Mouse (Mus musculus): ENCODE data around the gene Olfr263. TPM values are rescaled to one million over a fixed set of nuclear protein-coding genes. Genes with fewer than 3 reads are reported as not detected.

The Olfr263 gene
- polyA plus RNA-seq, 1 experiment from 2014 or later, result not detected

GRCm38 (mm10) chr13:21160041-21160511 lies 30.6 kb downstream of the Olfr263 start:
- 0 out of 2 replicates have a peak, but pooled peaks cover 6% of the 10 kb centered on the region for H3K27me3 ChIP-seq
- peak overlapping the region; percentile 69 for H3K4me3 ChIP-seq
- under 1% methylated on average over 16 of the region's 16 CpGs for WGBS
- peak; percentile 14 for ATAC-seq (ENCODE audit: low FRiP score, low read depth)
- H3K27ac ChIP-seq (replicated peaks), result no peak overlapping the region
- H3K9ac ChIP-seq, result peak overlapping the region; percentile 57
- no peaks in the 10 kb centered on the region for H3K9me3 ChIP-seq
- H3K36me3 ChIP-seq, result no peaks in the 10 kb centered on the region
- peak overlapping the region; percentile 96 for H3K4me2 ChIP-seq
- H3K4me1 ChIP-seq (replicated peaks), result peaks cover 9% of the 10 kb centered on the region; the same call in 1 of the 2 replicates

GRCm38 (mm10) chr13:21160657-21161590 lies 31.5 kb downstream of the Olfr263 start:
- H3K27ac ChIP-seq (replicated peaks), result 0 out of 2 replicates have a peak overlapping the region, but pooled peaks have one; percentile 32

GRCm38 (mm10) chr13:21161591-21161990 lies 32.2 kb downstream of the Olfr263 start:
- no peak overlapping the region for H3K27ac ChIP-seq (replicated peaks)
- H3K9me3 ChIP-seq, result no peaks in the 10 kb centered on the region
- 0 out of 2 replicates have a peak overlapping the region, but pooled peaks have one; percentile 13 for H3K9ac ChIP-seq
- 40% methylated on average over 2 of the region's 2 CpGs for WGBS
- peak overlapping the region; percentile 69 for H3K4me3 ChIP-seq
- peak; percentile 27; the same call in 1 of the 2 replicates for ATAC-seq (ENCODE audit: low FRiP score, low read depth)
- no peaks in the 10 kb centered on the region for H3K36me3 ChIP-seq
- H3K4me2 ChIP-seq, result peak overlapping the region; percentile 96
- 0 out of 2 replicates have a peak, but pooled peaks cover 3% of the 10 kb centered on the region for H3K27me3 ChIP-seq
- peaks cover 16% of the 10 kb centered on the region for H3K4me1 ChIP-seq (replicated peaks)

More at GRCm38 (mm10) chr13:21160657-21161590, 31.5 kb downstream of the Olfr263 start:
- Histone ChIP-seq H3K9ac (peak overlapping the region; percentile 47), H3K9me3 (no peaks in the 10 kb centered on the region), H3K4me1 (replicated peaks) (peaks cover 10% of the 10 kb centered on the region), H3K4me2 (peak overlapping the region; percentile 96), H3K36me3 (no peaks in the 10 kb centered on the region), H3K4me3 (peak overlapping the region; percentile 69), H3K27me3 (0 out of 2 replicates have a peak, but pooled peaks cover 6% of the 10 kb centered on the region)
- WGBS, result under 1% methylated on average over 32 of the region's 32 CpGs
- ATAC-seq (ENCODE audit: low FRiP score, low read depth), result peak; percentile 84

- H3K4me2 ChIP-seq, result no peak overlapping the region
- 58% methylated on average over 5 of the region's 5 CpGs for WGBS
- ATAC-seq (ENCODE audit: low FRiP score, low read depth), result no peak
- H3K4me3 ChIP-seq, result no peak overlapping the region
- H3K27ac ChIP-seq (replicated peaks), result no peak overlapping the region
- no peaks in the 10 kb centered on the region for H3K36me3 ChIP-seq
- peaks cover 18% of the 10 kb centered on the region for H3K4me1 ChIP-seq (replicated peaks)
- H3K9me3 ChIP-seq, result no peaks in the 10 kb centered on the region
- H3K27me3 ChIP-seq, result no peaks in the 10 kb centered on the region
- H3K9ac ChIP-seq, result no peak overlapping the region
These were observed 33.2 kb downstream of the Olfr263 start for GRCm38 (mm10) chr13:21162591-21162990.

- H3K4me3 ChIP-seq, result peak overlapping the region; percentile 64
- H3K36me3 ChIP-seq, result no peaks in the 10 kb centered on the region
- peak overlapping the region; percentile 98 for H3K4me2 ChIP-seq
- H3K27me3 ChIP-seq, result no peaks in the 10 kb centered on the region
- peak; percentile 52 for ATAC-seq (ENCODE audit: low FRiP score, low read depth)
- H3K9ac ChIP-seq, result peak overlapping the region; percentile 15
- H3K4me1 ChIP-seq (replicated peaks), result peaks cover 16% of the 10 kb centered on the region
- peak overlapping the region; percentile 63 for H3K27ac ChIP-seq (replicated peaks)
- WGBS, result under 1% methylated on average over 27 of the region's 27 CpGs
- H3K9me3 ChIP-seq, result no peaks in the 10 kb centered on the region
These were observed 37.8 kb downstream of the Olfr263 start for GRCm38 (mm10) chr13:21166936-21167909.

GRCm38 (mm10) chr13:21167910-21168300 lies 38.5 kb downstream of the Olfr263 start:
- H3K4me2 ChIP-seq, result peak overlapping the region; percentile 98
- no peaks in the 10 kb centered on the region for H3K9me3 ChIP-seq
- WGBS, result under 1% methylated on average over 8 of the region's 8 CpGs
- peak overlapping the region; percentile 52; the same call in 1 of the 2 replicates for H3K9ac ChIP-seq
- peak overlapping the region; percentile 64 for H3K4me3 ChIP-seq
- no peaks in the 10 kb centered on the region for H3K27me3 ChIP-seq
- H3K36me3 ChIP-seq, result no peaks in the 10 kb centered on the region
- peaks cover 16% of the 10 kb centered on the region for H3K4me1 ChIP-seq (replicated peaks)
- H3K27ac ChIP-seq (replicated peaks), result no peak overlapping the region
- ATAC-seq (ENCODE audit: low FRiP score, low read depth), result 0 out of 2 replicates have a peak, but pooled peaks have one; percentile 39

GRCm38 (mm10) chr13:21168371-21169011 lies 39.1 kb downstream of the Olfr263 start:
- Histone ChIP-seq H3K36me3 (no peaks in the 10 kb centered on the region), H3K27ac (replicated peaks) (peak overlapping the region; percentile 39; the same call in 1 of the 2 replicates), H3K9ac (peak overlapping the region; percentile 52), H3K27me3 (no peaks in the 10 kb centered on the region), H3K4me3 (peak overlapping the region; percentile 64), H3K4me2 (peak overlapping the region; percentile 98), H3K9me3 (no peaks in the 10 kb centered on the region), H3K4me1 (replicated peaks) (peaks cover 22% of the 10 kb centered on the region)
- WGBS, result 2% methylated on average over 16 of the region's 16 CpGs
- ATAC-seq (ENCODE audit: low FRiP score, low read depth), result no peak

GRCm38 (mm10) chr13:21169121-21169656 lies 39.8 kb downstream of the Olfr263 start:
- Histone ChIP-seq H3K4me1 (replicated peaks) (peaks cover 22% of the 10 kb centered on the region), H3K27me3 (no peaks in the 10 kb centered on the region), H3K4me2 (peak overlapping the region; percentile 98), H3K36me3 (no peaks in the 10 kb centered on the region), H3K4me3 (peak overlapping the region; percentile 64), H3K27ac (replicated peaks) (no peak overlapping the region), H3K9ac (peak overlapping the region; percentile 52), H3K9me3 (no peaks in the 10 kb centered on the region)
- no peak for ATAC-seq (ENCODE audit: low FRiP score, low read depth)
- WGBS, result 4% methylated on average over 14 of the region's 14 CpGs

GRCm38 (mm10) chr13:21169657-21170430 lies 40.4 kb downstream of the Olfr263 start:
- H3K27ac ChIP-seq (replicated peaks), result peak overlapping the region; percentile 74
- ATAC-seq (ENCODE audit: low FRiP score, low read depth), result peak; percentile 87
- peak overlapping the region; percentile 98 for H3K4me2 ChIP-seq
- H3K36me3 ChIP-seq, result no peaks in the 10 kb centered on the region
- no peaks in the 10 kb centered on the region for H3K9me3 ChIP-seq
- H3K27me3 ChIP-seq, result no peaks in the 10 kb centered on the region
- peaks cover 22% of the 10 kb centered on the region for H3K4me1 ChIP-seq (replicated peaks)
- H3K4me3 ChIP-seq, result peak overlapping the region; percentile 64
- WGBS, result under 1% methylated on average over 39 of the region's 39 CpGs
- peak overlapping the region; percentile 45; the same call in 1 of the 2 replicates for H3K9ac ChIP-seq

GRCm38 (mm10) chr13:21170431-21171155 lies 41.2 kb downstream of the Olfr263 start:
- no peak overlapping the region for H3K27ac ChIP-seq (replicated peaks)
- ATAC-seq (ENCODE audit: low FRiP score, low read depth), result no peak

More at GRCm38 (mm10) chr13:21170431-21171155, 41.2 kb downstream of the Olfr263 start:
- Histone ChIP-seq H3K9ac (no peak overlapping the region), H3K27me3 (no peaks in the 10 kb centered on the region), H3K36me3 (no peaks in the 10 kb centered on the region), H3K9me3 (no peaks in the 10 kb centered on the region), H3K4me1 (replicated peaks) (peaks cover 22% of the 10 kb centered on the region), H3K4me2 (peak overlapping the region; percentile 98), H3K4me3 (peak overlapping the region; percentile 64)
- 34% methylated on average over 17 of the region's 17 CpGs for whole genome bisulfite sequencing
